ENCODE assay signal across 23 mouse cellular contexts in genomic region chr7:50050144-50050543, GRCm38 (mm10).
"Had no signal": no experiment of that assay in that cellular context is flagged by ENCODE, and none has a peak within 500 bp of the region (broad histone marks: within the 10 kb centered on the region; RNA-seq: fewer than 3 reads in every experiment).

No protein-coding gene starts in this region.

- H3K9me3 ChIP-seq: heart, embryonic 13.5 days; heart, embryonic 15.5 days; kidney, embryonic 15.5 days; limb, embryonic 13.5 days; limb, embryonic 15.5 days; liver, embryonic 12.5 days had no signal

- H3K4me3 ChIP-seq: heart, adult 2 months; heart, embryonic 13.5 days; heart, embryonic 15.5 days; kidney, embryonic 15.5 days; limb, embryonic 13.5 days; limb, embryonic 15.5 days; liver, embryonic 12.5 days had no signal

- H3K4me1 ChIP-seq: heart, embryonic 13.5 days; heart, embryonic 15.5 days; kidney, embryonic 15.5 days; limb, embryonic 13.5 days; limb, embryonic 15.5 days; liver, embryonic 12.5 days had no signal

- H3K27ac ChIP-seq: heart, adult 2 months; heart, embryonic 13.5 days; heart, embryonic 15.5 days; hindbrain, postnatal 0 days; kidney, embryonic 15.5 days; kidney, postnatal 0 days; limb, embryonic 13.5 days; limb, embryonic 15.5 days; liver, embryonic 12.5 days had no signal

- ATAC-seq: forebrain, postnatal 0 days; hindbrain, postnatal 0 days; intestine, embryonic 16.5 days; liver, embryonic 12.5 days had no signal

- H3K27me3 ChIP-seq: heart, embryonic 13.5 days; heart, embryonic 15.5 days; kidney, embryonic 15.5 days; limb, embryonic 13.5 days; limb, embryonic 15.5 days; liver, embryonic 12.5 days had no signal

- H3K4me2 ChIP-seq: heart, embryonic 11.5 days; heart, embryonic 13.5 days; heart, embryonic 15.5 days; kidney, embryonic 15.5 days; limb, embryonic 13.5 days; limb, embryonic 15.5 days; liver, embryonic 12.5 days had no signal

- DNase-seq: forebrain, postnatal 0 days; gastrocnemius, postnatal 14 days; heart, adult 2 months; heart, postnatal 14 days; heart, postnatal 36 days; kidney, adult 11 months; kidney, adult 2 months; kidney, adult 9 months; kidney, postnatal 14 days; kidney, postnatal 36 days; layer of hippocampus, adult 9-11 months; layer of hippocampus, postnatal 36 days; left cerebral cortex, postnatal 4 days had no signal

- H3K9ac ChIP-seq: forebrain, postnatal 0 days; heart, embryonic 13.5 days; heart, embryonic 15.5 days; kidney, embryonic 15.5 days; limb, embryonic 13.5 days; limb, embryonic 15.5 days; liver, embryonic 12.5 days had no signal

- H3K36me3 ChIP-seq: heart, embryonic 13.5 days; heart, embryonic 15.5 days; kidney, embryonic 15.5 days; limb, embryonic 13.5 days; limb, embryonic 15.5 days; liver, embryonic 12.5 days had no signal
